Mouse (Mus musculus) lung, postnatal 0 days (tissue): Measurements from ENCODE around the gene Srcin1. TPM values are rescaled to one million over a fixed set of nuclear protein-coding genes. Genes with fewer than 3 reads are reported as not detected.

ENCODE experiments used
- ATAC-seq: fragments of 200-750 bp; cut with Nextera tagmentation; 2 replicates; pipeline ENCODE4 v1.8.0; 2017; ENCODE audit warnings: moderate library complexity
- DNase-seq: peaks from one replicate; pipeline ENCODE4 v3.0.0-alpha.2; 2016; ENCODE audit warnings: low spot score
- H3K27ac ChIP-seq: fragments of 300-500 bp; sonication (generic); 2 replicates; pipeline ENCODE4 v1.5.1; 2014; ENCODE audit warnings: antibody characterized with exemption, mild to moderate bottlenecking, low read length, mixed read lengths
- H3K27me3 ChIP-seq: fragments of 300-500 bp; sonication (generic); replicated peaks from 2 replicates; pipeline ENCODE4 v1.6.1; 2014; ENCODE audit warnings: low read length, mixed read lengths; ENCODE audit not compliant: insufficient read depth
- H3K36me3 ChIP-seq: fragments of 300-500 bp; sonication (generic); 2 replicates; pipeline ENCODE4 v1.6.1; 2014; ENCODE audit warnings: low read length, mixed read lengths; ENCODE audit not compliant: insufficient read depth
- H3K4me1 ChIP-seq: fragments of 300-500 bp; sonication (generic); 2 replicates; pipeline ENCODE4 v1.6.1; 2014; ENCODE audit warnings: antibody characterized with exemption, low read depth, low read length, mixed read lengths; ENCODE audit not compliant: insufficient read depth
- H3K4me2 ChIP-seq: fragments of 300-500 bp; sonication (generic); replicated peaks from 2 replicates; pipeline ENCODE4 v1.6.1; 2014; ENCODE audit warnings: low read depth, mild to moderate bottlenecking, low read length, moderate library complexity, mixed read lengths
- H3K4me3 ChIP-seq: fragments of 300-500 bp; sonication (generic); 2 replicates; pipeline ENCODE4 v1.5.1; 2014; ENCODE audit warnings: low read depth, low read length
- H3K9ac ChIP-seq: fragments of 300-500 bp; sonication (generic); replicated peaks from 2 replicates; pipeline ENCODE4 v1.6.1; 2014; ENCODE audit warnings: low read depth, mild to moderate bottlenecking
- H3K9me3 ChIP-seq: fragments of 300-500 bp; sonication (generic); 2 replicates; pipeline ENCODE4 v1.6.1; 2016; ENCODE audit warnings: low read length, mixed read lengths
- CTCF ChIP-seq: IDR thresholded peaks from 2 replicates; pipeline ENCODE4 v1.5.1; 2016; ENCODE audit warnings: antibody characterized with exemption, mild to moderate bottlenecking
- EP300 ChIP-seq: IDR thresholded peaks from 2 replicates; pipeline ENCODE4 v1.6.1; 2016; ENCODE audit warnings: antibody characterized with exemption, mild to moderate bottlenecking, control low read depth
- WGBS: fragments of 180-500 bp; shearing (Covaris S2); extraction: QIAGEN DNeasy Blood & Tissue Kit; methylation state at CpG from one replicate; pipeline ENCODE4 v1.1.7; 2014; 5-methylcytosine and 5-hydroxymethylcytosine counted together
- polyA plus RNA-seq: library from polyadenylated mRNA; unstranded; fragments of >200 nt; fragmentation: Nextera tagmentation; extraction: Ambion mirVana; gene quantifications from 2 replicates; pipeline ENCODE4 v1.2.1, GENCODE M21; 2015

Gene Srcin1
- polyA plus RNA-seq, 1 experiment from 2014 or later: 0.36 TPM

- Histone ChIP-seq H3K27me3 (no peaks in the 10 kb centered on the region), H3K4me3 (no peak overlapping the region), H3K9me3 (no peaks in the 10 kb centered on the region), H3K36me3 (no peaks in the 10 kb centered on the region), H3K27ac (no peak overlapping the region), H3K4me2 (no peak overlapping the region), H3K9ac (no peak overlapping the region), H3K4me1 (0 out of 2 replicates have a peak, but pooled peaks cover 3% of the 10 kb centered on the region)
- WGBS: 37% methylated on average over 4 of the region's 5 CpGs
- TF ChIP-seq EP300 (no peak), CTCF (no peak)
- DNase-seq (peak; percentile 14), ATAC-seq (no peak)
Observed at GRCm38 (mm10) chr11:97509058-97509457, 66.9 kb downstream of the Srcin1 start.

- Histone ChIP-seq H3K4me1 (0 out of 2 replicates have a peak, but pooled peaks cover 3% of the 10 kb centered on the region), H3K9me3 (no peaks in the 10 kb centered on the region), H3K4me3 (no peak overlapping the region), H3K9ac (no peak overlapping the region), H3K36me3 (no peaks in the 10 kb centered on the region), H3K27ac (no peak overlapping the region), H3K4me2 (no peak overlapping the region), H3K27me3 (no peaks in the 10 kb centered on the region)
- TF ChIP-seq CTCF (no peak), EP300 (no peak)
- ATAC-seq (no peak), DNase-seq (no peak)
- 49% methylated on average over 3 of the region's 3 CpGs for WGBS
Observed at GRCm38 (mm10) chr11:97508198-97508597, 67.8 kb downstream of the Srcin1 start.

GRCm38 (mm10) chr11:97506331-97506730 lies 69.7 kb downstream of the Srcin1 start:
- 43% methylated on average over 8 of the region's 8 CpGs for WGBS
- DNase-seq (no peak), ATAC-seq (no peak)
- Histone ChIP-seq H3K27me3 (no peaks in the 10 kb centered on the region), H3K9ac (no peak overlapping the region), H3K36me3 (no peaks in the 10 kb centered on the region), H3K9me3 (no peaks in the 10 kb centered on the region), H3K4me3 (no peak overlapping the region), H3K27ac (no peak overlapping the region), H3K4me2 (no peak overlapping the region), H3K4me1 (no peaks in the 10 kb centered on the region)
- TF ChIP-seq EP300 (no peak), CTCF (no peak; the same call in 1 of the 2 replicates)

GRCm38 (mm10) chr11:97505784-97506183 lies 70.2 kb downstream of the Srcin1 start:
- Histone ChIP-seq H3K4me2 (no peak overlapping the region), H3K36me3 (peaks cover 2% of the 10 kb centered on the region; the same call in 1 of the 2 replicates), H3K27me3 (no peaks in the 10 kb centered on the region), H3K4me1 (no peaks in the 10 kb centered on the region), H3K4me3 (no peak overlapping the region), H3K9ac (no peak overlapping the region), H3K9me3 (no peaks in the 10 kb centered on the region), H3K27ac (no peak overlapping the region)
- 53% methylated on average over 4 of the region's 4 CpGs for WGBS
- no peak for TF ChIP-seq EP300
- no peak for TF ChIP-seq CTCF
- no peak for ATAC-seq
- no peak for DNase-seq

DNA sequence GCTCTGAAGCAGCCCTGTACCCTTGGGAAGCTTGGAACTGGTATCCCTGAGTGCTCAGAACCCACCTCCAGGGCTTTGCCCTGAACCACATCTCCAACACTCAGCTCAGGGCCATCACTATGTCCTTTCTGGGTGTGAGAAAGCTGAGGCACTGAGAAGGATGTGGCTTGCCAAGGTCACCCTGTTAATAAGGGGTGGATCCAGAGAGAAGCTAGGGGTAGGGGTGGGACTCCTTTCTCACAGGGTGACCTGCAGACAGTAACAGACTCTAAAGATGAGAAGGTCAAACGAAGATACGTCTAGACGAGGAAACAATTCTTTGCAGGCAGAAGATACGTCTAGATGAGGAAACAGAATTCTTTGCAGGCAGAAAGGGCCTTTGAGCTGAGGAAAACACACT lies 73.1 kb downstream of the Srcin1 start:
- Histone ChIP-seq H3K9me3 (no peaks in the 10 kb centered on the region), H3K4me1 (no peaks in the 10 kb centered on the region), H3K4me2 (no peak overlapping the region), H3K27ac (no peak overlapping the region), H3K9ac (no peak overlapping the region), H3K4me3 (no peak overlapping the region), H3K27me3 (no peaks in the 10 kb centered on the region), H3K36me3 (peaks cover 11% of the 10 kb centered on the region; the same call in 1 of the 2 replicates)
- ATAC-seq: 0 out of 2 replicates have a peak, but pooled peaks have one; percentile 6
- no peak for TF ChIP-seq CTCF
- no peak for TF ChIP-seq EP300
- DNase-seq: no peak
- 77% methylated on average over 4 of the region's 4 CpGs for WGBS

DNA sequence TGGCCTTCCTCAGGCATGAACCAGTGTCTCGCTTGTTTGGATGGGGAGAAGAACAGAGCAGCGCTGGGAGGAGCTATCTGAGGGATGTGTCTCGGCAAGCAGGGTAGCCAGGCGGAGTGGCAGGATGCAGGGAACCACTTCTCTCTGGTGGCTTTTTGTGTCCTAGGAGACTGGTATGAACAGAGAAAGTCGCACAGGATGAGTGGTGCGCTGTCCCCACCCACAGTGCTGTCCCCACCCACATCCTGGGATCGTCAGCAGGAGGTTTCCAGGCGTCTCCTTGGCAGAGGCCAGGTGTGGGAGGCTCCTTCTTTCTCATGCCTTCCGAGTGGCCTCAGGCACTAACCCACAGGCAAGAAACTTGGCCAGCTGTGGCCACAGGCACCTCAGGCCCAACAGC lies 73.6 kb downstream of the Srcin1 start:
- 41% methylated on average over 9 of the region's 9 CpGs for WGBS
- TF ChIP-seq CTCF (no peak), EP300 (no peak)
- peaks cover 11% of the 10 kb centered on the region; the same call in 1 of the 2 replicates for H3K36me3 ChIP-seq
- H3K9ac ChIP-seq: no peak overlapping the region
- H3K27me3 ChIP-seq: no peaks in the 10 kb centered on the region
- H3K27ac ChIP-seq: no peak overlapping the region
- DNase-seq (peak; percentile 45), ATAC-seq (peak; percentile 81)
- H3K4me1 ChIP-seq: no peaks in the 10 kb centered on the region
- H3K4me3 ChIP-seq: no peak overlapping the region
- H3K4me2 ChIP-seq: no peak overlapping the region
- H3K9me3 ChIP-seq: no peaks in the 10 kb centered on the region
